Mouse (Mus musculus) urinary bladder, postnatal 10 days (tissue): ENCODE data around the gene Phf1.

ENCODE experiments used
- DNase-seq: peaks from one replicate; pipeline ENCODE4 v3.0.0; 2022; ENCODE audit warnings: low spot score

Gene Phf1

GRCm38 (mm10) chr17:26981050-26981449 lies 48.2 kb downstream of the Phf1 start:
- no peak for DNase-seq

- DNase-seq: no peak
Measured at GRCm38 (mm10) chr17:26983382-26983781, 50.5 kb downstream of the Phf1 start.

GRCm38 (mm10) chr17:26985503-26986179 lies 52.8 kb downstream of the Phf1 start:
- DNase-seq: no peak
